Mouse (Mus musculus) embryonic facial prominence, embryonic 11.5 days (tissue): ENCODE measurements around the gene Mon2. TPM values are rescaled to one million over a fixed set of nuclear protein-coding genes. Genes with fewer than 3 reads are reported as not detected.

Experiments
- ATAC-seq: fragments of 200-750 bp; cut with Nextera tagmentation; replicated peaks from 2 replicates; pipeline ENCODE4 v1.8.0; 2017; ENCODE audit warnings: low read depth; ENCODE audit not compliant: insufficient number of reproducible peaks, low FRiP score, low TSS enrichment
- DNase-seq: peaks from one replicate; pipeline ENCODE4 v3.0.0-alpha.2; 2015; ENCODE audit warnings: low spot score
- H3K27ac ChIP-seq: fragments of 300-500 bp; sonication (generic); replicated peaks from 2 replicates; pipeline ENCODE4 v1.5.1; 2014; ENCODE audit warnings: mild to moderate bottlenecking, low read depth, low read length, control low read depth
- H3K27me3 ChIP-seq: fragments of 300-500 bp; sonication (generic); 2 replicates; pipeline ENCODE4 v1.6.1; 2014; ENCODE audit warnings: mild to moderate bottlenecking, low read length, moderate library complexity, mixed read lengths; ENCODE audit not compliant: control insufficient read depth, insufficient read depth
- H3K36me3 ChIP-seq: fragments of 300-500 bp; sonication (generic); replicated peaks from 2 replicates; pipeline ENCODE4 v1.6.1; 2014; ENCODE audit warnings: low read depth, mild to moderate bottlenecking, low read length, moderate library complexity, mixed read lengths; ENCODE audit not compliant: control insufficient read depth, insufficient read depth
- H3K4me1 ChIP-seq: fragments of 300-500 bp; sonication (generic); 2 replicates; pipeline ENCODE4 v1.6.1; 2014; ENCODE audit warnings: low read length, mixed read lengths; ENCODE audit not compliant: control insufficient read depth, insufficient read depth
- H3K4me2 ChIP-seq: fragments of 300-500 bp; sonication (generic); 2 replicates; pipeline ENCODE4 v1.6.1; 2014; ENCODE audit warnings: low read depth, mild to moderate bottlenecking, control low read depth, low read length, moderate library complexity
- H3K4me3 ChIP-seq: fragments of 300-500 bp; sonication (generic); 2 replicates; pipeline ENCODE4 v1.5.1; 2014; ENCODE audit warnings: low read depth, low read length, control low read depth
- H3K9ac ChIP-seq: fragments of 300-500 bp; sonication (generic); replicated peaks from 2 replicates; pipeline ENCODE4 v1.6.1; 2014; ENCODE audit warnings: mild to moderate bottlenecking, control low read depth, low read length
- H3K9me3 ChIP-seq: fragments of 300-500 bp; sonication (generic); replicated peaks from 2 replicates; pipeline ENCODE4 v1.6.1; 2016; ENCODE audit warnings: mild to moderate bottlenecking, low read length, inconsistent platforms, mixed read lengths; ENCODE audit not compliant: control insufficient read depth
- WGBS: fragments of 180-500 bp; shearing (Covaris S2); extraction: QIAGEN DNeasy Blood & Tissue Kit; methylation state at CpG from one replicate; pipeline ENCODE4 v1.1.7; 2014; 5-methylcytosine and 5-hydroxymethylcytosine counted together
- polyA plus RNA-seq: library from polyadenylated mRNA; unstranded; fragments of >200 nt; fragmentation: Nextera tagmentation; extraction: Ambion mirVana; gene quantifications from 2 replicates; pipeline ENCODE4 v1.2.1, GENCODE M21; 2014

Mon2 gene
- polyA plus RNA-seq = 24.8 and 28.6 TPM in 2 replicates

DNA sequence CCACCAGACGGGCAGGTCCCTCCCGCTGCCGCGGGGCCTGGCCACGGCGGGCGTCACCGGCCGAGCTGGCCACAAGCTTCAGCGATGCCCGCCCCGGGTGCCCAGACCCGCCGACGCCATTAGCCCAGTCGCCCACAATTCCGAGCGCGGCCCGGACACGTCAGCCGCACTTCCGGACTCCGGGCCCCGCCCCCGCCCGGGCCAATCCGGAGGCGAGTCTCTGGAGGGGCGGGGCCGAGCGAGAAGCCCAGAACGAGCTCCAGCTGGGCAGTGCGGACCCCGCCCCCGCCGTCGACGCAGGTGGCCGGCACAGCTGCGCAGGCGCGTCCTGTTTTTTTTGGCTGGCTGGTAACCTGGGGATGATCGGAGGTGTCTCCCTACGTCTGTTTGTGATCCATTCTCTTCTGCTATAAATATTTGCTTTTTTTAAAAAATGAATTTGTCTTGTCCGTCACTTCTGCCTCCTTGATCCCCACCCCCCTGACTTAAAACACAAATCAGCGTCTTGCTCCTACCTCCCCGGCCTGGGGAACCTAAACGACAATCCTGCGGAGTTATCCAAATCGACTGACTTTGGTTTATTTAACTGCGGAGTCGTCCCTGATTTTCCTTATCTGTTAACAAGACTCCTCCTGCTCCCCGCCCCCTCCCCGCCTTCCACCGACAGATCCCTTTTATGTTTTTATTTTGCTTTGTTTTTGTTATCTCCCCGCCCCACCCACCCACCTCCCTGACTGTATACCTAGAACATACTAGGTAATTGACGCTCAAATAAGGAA lies at the start of gene Mon2:
TSS of gene Mon2 (minus strand) at position 261 of the 779 bp plus-strand sequence.
- no peaks in the 10 kb centered on the region for H3K9me3 ChIP-seq
- peak within 1 kb of the TSS; percentile 70 for H3K4me2 ChIP-seq
- peak within 1 kb of the TSS; percentile 97 for H3K4me3 ChIP-seq
- H3K27ac ChIP-seq = no peak within 1 kb of the TSS
- peak within 1 kb of the TSS; percentile 86 for H3K9ac ChIP-seq
- peak; percentile 98 for ATAC-seq
- no peaks in the 10 kb centered on the region for H3K36me3 ChIP-seq
- no peaks in the 10 kb centered on the region for H3K27me3 ChIP-seq
- DNase-seq = peak; percentile 98
- under 1% methylated on average over 47 of the region's 58 CpGs for WGBS
- no peaks in the 10 kb centered on the region for H3K4me1 ChIP-seq

DNA sequence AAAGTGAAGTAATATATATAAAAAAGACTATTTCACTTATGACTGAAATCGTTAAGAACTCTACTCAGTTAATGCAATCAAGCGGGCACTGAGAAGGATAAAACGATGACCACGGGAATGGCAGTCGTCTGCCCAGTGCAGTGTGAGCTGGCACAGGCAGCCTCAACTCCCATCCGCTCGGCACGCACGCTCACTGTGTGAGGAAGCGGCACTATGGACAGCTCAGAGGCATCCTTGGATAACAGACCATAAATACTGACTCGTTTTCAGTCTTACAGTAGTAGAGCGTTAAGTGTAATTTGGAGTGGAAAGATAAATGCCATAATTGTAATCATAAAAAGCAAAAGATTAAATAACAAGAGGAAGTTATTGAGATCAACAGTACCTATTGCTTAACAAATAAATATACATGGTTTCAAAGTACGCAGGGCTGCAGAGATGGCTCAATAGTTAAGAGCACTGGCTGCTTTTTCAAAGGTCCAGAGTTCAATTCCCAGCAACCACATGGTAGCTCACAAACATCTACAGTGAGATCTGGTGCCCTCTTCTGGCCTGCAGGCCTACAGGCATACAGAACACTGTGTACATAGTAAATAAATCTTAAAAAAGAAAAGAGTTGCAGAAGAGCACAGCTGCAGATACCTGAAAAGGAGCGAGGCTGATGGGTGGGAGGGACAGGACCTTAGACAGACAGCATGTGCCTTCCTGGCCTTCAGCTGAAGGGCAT lies 44.5 kb upstream of the Mon2 start:
- H3K4me3 ChIP-seq = no peak overlapping the region
- H3K4me1 ChIP-seq = no peaks in the 10 kb centered on the region
- no peak for ATAC-seq
- no peaks in the 10 kb centered on the region for H3K27me3 ChIP-seq
- no peak overlapping the region for H3K9ac ChIP-seq
- H3K9me3 ChIP-seq = no peaks in the 10 kb centered on the region
- DNase-seq = no peak
- WGBS = 94% methylated on average over 14 of the region's 14 CpGs
- H3K4me2 ChIP-seq = no peak overlapping the region
- H3K27ac ChIP-seq = no peak overlapping the region
- H3K36me3 ChIP-seq = peaks cover 3% of the 10 kb centered on the region

DNA sequence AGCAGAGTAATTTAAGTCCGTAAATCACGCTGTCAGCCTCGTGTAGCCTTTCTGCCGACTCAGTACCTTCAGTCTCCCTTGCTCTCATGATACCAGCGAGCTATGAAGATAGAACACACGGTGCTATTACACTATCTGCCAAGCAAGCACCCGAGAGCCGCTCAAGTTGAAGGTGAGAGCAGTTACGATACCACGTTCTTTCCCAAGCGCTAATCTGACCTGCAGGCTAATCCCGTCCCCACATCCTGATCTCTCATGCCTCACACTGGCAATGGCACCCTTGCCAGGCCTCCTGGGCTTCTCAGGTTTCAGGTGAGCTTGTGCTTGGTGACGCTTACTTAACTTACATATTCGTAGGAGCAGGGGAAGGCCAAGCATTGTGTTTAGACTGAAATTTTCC lies 40.6 kb upstream of the Mon2 start:
- peaks cover 3% of the 10 kb centered on the region for H3K36me3 ChIP-seq
- H3K4me2 ChIP-seq = no peak overlapping the region
- H3K9me3 ChIP-seq = no peaks in the 10 kb centered on the region
- no peak overlapping the region for H3K9ac ChIP-seq
- no peak for DNase-seq
- no peaks in the 10 kb centered on the region for H3K27me3 ChIP-seq
- ATAC-seq = no peak
- H3K27ac ChIP-seq = no peak overlapping the region
- H3K4me3 ChIP-seq = no peak overlapping the region
- 83% methylated on average over 14 of the region's 14 CpGs for WGBS
- H3K4me1 ChIP-seq = no peaks in the 10 kb centered on the region

DNA sequence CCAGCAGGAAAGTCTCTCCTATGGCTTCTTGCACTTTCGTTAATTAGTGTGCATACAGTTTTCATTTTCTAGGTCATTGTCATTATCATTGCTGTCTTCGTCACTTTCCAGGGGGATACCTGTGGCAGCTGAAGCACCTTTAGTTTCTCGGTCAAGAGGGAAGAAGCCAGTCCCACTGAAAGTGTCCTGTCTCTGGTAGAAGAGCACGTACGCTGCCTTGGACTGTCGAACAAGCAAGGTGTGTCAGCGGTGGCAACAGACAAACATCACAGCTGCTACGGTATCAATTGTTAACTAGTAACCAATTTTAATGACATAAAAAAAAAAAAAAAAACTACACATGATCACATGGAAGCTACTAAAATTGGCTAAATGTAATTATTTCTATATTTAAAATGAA lies 37.2 kb upstream of the Mon2 start:
- DNase-seq (no peak), ATAC-seq (no peak)
- no peaks in the 10 kb centered on the region; the same call in none of the 2 replicates for H3K36me3 ChIP-seq

DNA sequence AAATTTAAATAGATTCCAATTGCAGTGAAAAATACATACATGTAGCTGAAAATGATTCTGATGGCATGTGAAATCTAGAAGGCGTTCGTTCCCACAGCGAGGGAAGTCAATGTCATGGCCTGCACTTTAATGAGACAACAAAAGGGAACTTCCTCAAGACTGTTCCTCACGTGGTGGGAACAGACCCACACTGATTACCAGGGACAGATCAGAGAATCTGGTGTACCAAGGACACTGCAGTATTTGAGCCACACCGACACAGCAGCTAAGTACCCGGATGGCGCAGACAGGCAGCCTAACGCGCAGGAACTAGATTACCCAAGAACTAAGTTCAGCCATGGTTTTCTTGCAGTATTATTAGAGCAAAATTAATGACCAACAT lies 36.5 kb upstream of the Mon2 start:
- no peak overlapping the region for H3K27ac ChIP-seq
- no peaks in the 10 kb centered on the region for H3K27me3 ChIP-seq
- H3K4me3 ChIP-seq = no peak overlapping the region
- DNase-seq (no peak), ATAC-seq (no peak)
- H3K9me3 ChIP-seq = no peaks in the 10 kb centered on the region
- no peak overlapping the region for H3K9ac ChIP-seq
- H3K4me1 ChIP-seq = no peaks in the 10 kb centered on the region
- H3K4me2 ChIP-seq = no peak overlapping the region
- WGBS = 94% methylated on average over 9 of the region's 9 CpGs
- H3K36me3 ChIP-seq = no peaks in the 10 kb centered on the region; the same call in none of the 2 replicates

More for the DNA sequence above, 37.2 kb upstream of the Mon2 start:
- H3K27me3 ChIP-seq = no peaks in the 10 kb centered on the region
- 95% methylated on average over 8 of the region's 8 CpGs for WGBS
- H3K27ac ChIP-seq = no peak overlapping the region
- no peaks in the 10 kb centered on the region for H3K4me1 ChIP-seq
- no peak overlapping the region for H3K4me3 ChIP-seq
- no peak overlapping the region for H3K4me2 ChIP-seq
- no peaks in the 10 kb centered on the region for H3K9me3 ChIP-seq
- no peak overlapping the region for H3K9ac ChIP-seq

DNA sequence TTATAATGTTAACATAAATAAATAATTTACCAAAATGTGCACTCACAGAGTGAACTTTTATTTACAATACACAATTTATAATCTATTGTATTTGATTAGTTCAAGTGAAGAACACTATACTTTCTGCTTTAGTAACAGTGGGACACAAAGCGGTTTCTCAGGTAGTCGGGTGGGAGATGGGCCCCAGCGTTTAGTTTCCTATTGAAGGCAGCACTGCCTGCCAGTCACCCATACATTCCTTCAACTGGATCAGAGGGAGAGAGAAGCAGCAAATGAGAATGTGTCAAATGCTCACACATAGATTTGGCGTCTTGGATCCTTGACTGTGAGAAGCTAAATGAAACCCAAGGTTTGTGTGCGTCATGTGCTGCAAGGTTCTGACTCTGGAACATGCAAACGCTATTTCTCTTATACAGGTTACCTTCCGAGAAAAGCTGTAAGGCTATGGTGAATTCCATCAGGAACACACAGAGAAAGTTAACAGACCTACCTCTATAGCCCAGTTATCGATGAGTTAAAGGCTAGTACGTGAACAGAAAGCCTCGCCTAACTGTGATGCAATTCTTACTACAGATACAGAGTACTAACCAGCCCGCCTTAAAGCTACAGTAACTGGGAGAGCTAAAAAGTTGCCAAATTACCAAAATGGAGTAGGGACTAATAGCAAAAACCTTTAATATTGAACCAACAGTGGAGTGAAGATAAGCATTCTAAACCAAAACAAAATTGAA lies 35.9 kb upstream of the Mon2 start:
- 87% methylated on average over 11 of the region's 11 CpGs for WGBS
- Histone ChIP-seq H3K4me3 (no peak overlapping the region), H3K9me3 (no peaks in the 10 kb centered on the region), H3K9ac (no peak overlapping the region), H3K36me3 (no peaks in the 10 kb centered on the region; the same call in none of the 2 replicates), H3K27me3 (no peaks in the 10 kb centered on the region), H3K27ac (no peak overlapping the region), H3K4me2 (no peak overlapping the region), H3K4me1 (no peaks in the 10 kb centered on the region)
- DNase-seq (no peak), ATAC-seq (no peak)

DNA sequence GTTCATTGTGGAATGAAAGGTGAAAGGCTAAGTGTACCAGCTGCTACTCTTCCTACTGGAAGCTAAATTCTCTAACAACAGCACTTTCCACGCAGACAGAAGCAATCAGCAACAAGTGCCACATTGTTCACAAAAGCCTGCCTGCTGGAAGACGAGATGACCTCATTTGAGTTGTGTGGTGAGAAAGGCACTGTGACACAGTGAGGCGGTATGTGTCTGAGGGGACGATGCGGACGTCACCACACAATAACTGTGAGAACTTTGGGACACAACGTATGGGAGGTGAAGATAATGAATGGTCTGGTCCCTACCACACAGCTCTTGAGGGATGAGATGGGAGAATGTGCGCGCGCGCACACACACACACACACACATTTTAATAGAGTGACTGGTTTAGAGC lies 34.2 kb upstream of the Mon2 start:
- 81% methylated on average over 11 of the region's 11 CpGs for WGBS
- DNase-seq (peak; percentile 11), ATAC-seq (peak; percentile 52; the same call in 1 of the 2 replicates)
- Histone ChIP-seq H3K9ac (no peak overlapping the region), H3K9me3 (no peaks in the 10 kb centered on the region), H3K27ac (no peak overlapping the region), H3K4me2 (no peak overlapping the region), H3K4me3 (no peak overlapping the region), H3K27me3 (no peaks in the 10 kb centered on the region), H3K36me3 (no peaks in the 10 kb centered on the region; the same call in 1 of the 2 replicates), H3K4me1 (no peaks in the 10 kb centered on the region)
